Mouse (Mus musculus) ES-E14 (cell line): ENCODE results near the gene Rab21.
"Not testable (repeated sequence)": the region's sequence is repeated elsewhere in the genome, so short reads cannot be mapped to it uniquely, and the experiment has no call there.

Source experiments
- HCFC1 ChIP-seq: IDR thresholded peaks from 2 replicates; pipeline ENCODE4 v1.6.1; 2012; ENCODE audit warnings: low read length, inconsistent platforms, borderline replicate concordance; ENCODE audit not compliant: insufficient read depth
- MAFK ChIP-seq: IDR thresholded peaks from 2 replicates; pipeline ENCODE4 v1.6.1; 2014; ENCODE audit warnings: mild to moderate bottlenecking, low read depth, low read length, inconsistent platforms; ENCODE audit not compliant: insufficient read depth
- ZNF384 ChIP-seq: IDR thresholded peaks from 2 replicates; pipeline ENCODE4 v1.6.1; 2012; ENCODE audit warnings: low read depth, low read length, inconsistent platforms

DNA sequence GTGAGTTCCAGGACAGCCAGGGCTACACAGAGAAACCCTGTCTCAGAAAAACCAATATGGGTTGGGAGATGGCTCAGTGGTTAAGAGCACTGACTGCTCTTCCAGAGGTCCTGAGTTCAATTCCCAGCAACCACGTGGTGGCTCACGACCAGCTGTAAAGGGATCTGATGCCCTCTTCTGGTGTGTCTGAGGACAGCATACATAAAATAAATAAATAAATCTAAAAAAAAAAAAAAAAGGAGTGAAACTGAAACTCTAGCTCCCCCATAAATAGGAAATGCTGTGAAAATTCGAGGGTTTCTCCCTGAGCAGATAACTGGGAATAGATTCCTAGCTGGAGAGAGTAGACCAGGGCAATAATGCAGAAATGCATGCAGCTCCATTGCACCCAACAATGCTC is 3.0 kb upstream of the Rab21 start:
- TF ChIP-seq HCFC1, MAFK: not testable (repeated sequence)
- peak; percentile 71 for TF ChIP-seq ZNF384
